Mouse (Mus musculus) brain, adult 2 months (tissue): ENCODE measurements around the gene Cavin1.

Experiments
- DNase-seq: peaks from one replicate; pipeline ENCODE4 v3.0.0; 2011; ENCODE audit warnings: low read depth, low spot score

Gene Cavin1

DNA sequence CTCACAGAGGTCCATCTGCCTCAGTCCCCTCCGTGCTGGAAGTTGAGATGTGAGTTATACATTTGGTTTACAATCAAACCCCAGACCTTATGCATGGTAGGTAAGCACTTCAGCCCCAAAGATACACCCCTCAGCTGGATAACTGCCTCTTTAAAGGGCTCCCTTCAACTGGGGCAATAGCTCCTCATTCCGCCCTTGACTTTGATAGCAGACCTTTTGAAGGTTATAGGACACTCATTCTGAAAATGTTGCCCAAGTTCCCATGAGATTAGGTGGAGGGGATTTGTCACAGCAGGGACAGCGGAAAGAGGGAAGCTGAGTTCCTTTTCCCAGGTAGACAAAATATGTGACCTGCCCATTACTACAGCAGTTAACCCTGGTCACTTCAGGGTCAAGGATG is 10.5 kb upstream of the Cavin1 start:
- no peak for DNase-seq

DNA sequence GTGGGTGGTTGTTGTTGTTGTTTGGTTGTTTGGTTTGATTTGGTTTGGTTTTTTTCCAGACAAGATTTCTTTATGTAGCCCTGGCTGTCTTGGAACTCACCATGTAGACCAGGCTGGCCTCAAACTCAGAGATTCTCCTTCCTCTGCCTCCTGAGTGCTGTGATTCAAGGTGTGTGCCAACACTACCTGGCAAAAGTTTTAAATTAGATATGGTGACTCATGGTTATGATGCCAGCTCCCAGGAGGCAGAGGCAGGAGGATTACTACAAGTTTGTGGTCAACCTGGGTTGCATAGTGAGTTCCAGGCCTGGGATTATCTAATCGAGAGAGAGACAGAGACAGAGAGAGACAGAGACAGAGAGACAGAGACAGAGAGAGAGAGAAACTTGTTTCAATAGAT is 9.8 kb upstream of the Cavin1 start:
- no peak for DNase-seq

DNA sequence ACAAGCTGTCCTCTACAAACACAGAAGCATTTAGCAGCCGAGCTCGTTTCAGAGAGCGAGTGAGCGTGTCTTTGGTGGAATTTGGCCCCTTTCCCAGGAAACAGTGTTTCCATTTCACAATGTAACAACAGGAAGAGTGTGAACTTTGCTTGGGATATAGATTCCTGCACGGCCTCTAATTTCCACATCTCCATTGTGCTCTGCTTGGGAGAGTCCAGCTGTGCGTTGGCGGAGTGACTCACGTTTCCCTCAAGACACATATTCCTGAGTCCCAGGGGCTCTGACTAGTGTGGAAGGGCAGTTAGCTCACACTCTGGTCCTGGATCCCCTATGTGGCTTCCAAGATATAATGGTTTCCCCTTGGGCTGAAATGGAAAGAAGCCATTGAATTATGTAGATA is 9.2 kb upstream of the Cavin1 start:
- peak; percentile 70 for DNase-seq

DNA sequence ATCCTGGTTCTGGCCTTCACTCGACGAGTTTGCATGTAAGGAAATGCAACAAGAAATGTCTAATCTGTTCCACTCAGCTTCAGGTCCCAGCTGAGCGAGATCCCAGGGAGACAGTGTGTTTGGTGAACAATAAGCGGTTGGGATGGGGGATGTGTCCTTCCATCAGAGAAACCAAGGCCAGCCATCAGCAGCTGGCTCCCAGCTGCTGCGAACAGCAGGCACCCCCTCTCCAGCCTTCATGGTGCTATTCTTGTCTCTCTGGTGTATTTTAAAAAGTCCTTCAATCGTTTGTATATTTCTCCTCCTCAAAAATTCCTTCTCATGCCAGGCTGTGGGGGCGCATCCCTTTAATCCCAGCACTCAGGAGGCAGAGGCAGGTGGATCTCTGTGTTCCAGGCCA is 4.6 kb upstream of the Cavin1 start:
- peak; percentile 25 for DNase-seq

DNA sequence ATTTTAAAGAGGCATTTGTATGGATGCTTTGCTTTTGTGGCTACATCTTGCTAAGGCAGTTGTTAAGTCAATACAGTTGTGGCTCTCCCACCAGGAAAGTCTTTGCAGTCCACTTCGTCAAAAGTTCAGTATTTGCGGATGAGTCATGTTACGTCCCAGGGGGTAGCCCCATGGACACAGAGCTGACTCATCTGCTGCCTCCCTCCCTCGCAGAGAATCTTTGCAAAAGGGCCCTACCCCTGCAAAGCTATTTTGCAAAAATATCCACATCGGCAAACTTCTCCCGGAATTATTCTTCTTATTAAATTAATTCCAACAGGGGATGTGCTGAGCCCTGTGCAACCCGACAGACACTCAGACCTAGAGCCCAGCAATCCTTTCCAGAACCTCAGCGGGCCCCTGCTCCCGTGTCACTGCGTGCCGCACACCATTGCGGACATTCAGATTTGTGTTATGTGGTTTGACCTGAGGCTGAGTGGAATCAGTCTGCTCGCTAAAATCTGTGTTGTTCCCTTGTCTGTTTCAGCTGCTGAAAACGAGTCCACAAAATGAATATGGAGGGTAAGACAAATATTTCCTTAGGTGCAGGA is 3.8 kb upstream of the Cavin1 start:
- DNase-seq: peak; percentile 56

DNA sequence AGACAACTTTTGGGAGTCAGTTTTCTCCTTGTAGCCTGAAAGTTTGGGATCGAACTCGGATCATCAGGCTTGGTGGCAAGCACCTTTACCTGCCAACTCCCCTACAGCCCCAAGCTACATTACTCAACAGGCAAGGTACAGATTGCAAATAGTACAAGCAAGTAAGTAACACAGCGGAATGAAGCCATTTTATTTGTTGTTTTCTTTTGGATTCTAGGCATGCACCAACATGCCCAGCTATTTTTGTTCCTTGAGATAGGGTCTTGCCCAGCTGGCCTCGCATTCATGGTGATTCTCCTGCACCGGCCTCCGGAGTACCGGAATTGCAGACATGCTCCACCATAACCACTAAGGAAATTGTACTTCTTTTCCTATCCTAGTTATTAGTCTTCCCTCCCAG is 2.6 kb upstream of the Cavin1 start:
- DNase-seq: no peak

DNA sequence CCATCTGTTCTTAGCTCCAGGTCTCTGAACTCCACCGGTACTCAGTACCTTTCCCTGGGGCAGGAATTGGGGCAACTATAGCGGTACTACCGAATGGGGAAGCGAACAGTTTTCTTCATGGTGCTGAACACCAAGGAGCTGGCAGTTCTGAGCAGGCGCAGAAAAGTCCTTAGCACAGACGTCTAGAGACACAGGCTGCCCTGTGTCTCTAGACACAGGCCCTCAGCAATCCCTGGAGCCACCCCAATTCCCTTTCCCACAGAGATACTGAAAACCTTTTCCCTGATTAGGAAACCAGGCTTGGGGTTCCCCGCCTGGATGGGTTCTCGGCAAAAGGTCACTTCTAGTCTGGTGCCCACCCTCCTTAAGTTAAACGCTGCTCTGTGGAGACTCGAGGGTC is 768 bp upstream of the Cavin1 start:
- DNase-seq: no peak

DNA sequence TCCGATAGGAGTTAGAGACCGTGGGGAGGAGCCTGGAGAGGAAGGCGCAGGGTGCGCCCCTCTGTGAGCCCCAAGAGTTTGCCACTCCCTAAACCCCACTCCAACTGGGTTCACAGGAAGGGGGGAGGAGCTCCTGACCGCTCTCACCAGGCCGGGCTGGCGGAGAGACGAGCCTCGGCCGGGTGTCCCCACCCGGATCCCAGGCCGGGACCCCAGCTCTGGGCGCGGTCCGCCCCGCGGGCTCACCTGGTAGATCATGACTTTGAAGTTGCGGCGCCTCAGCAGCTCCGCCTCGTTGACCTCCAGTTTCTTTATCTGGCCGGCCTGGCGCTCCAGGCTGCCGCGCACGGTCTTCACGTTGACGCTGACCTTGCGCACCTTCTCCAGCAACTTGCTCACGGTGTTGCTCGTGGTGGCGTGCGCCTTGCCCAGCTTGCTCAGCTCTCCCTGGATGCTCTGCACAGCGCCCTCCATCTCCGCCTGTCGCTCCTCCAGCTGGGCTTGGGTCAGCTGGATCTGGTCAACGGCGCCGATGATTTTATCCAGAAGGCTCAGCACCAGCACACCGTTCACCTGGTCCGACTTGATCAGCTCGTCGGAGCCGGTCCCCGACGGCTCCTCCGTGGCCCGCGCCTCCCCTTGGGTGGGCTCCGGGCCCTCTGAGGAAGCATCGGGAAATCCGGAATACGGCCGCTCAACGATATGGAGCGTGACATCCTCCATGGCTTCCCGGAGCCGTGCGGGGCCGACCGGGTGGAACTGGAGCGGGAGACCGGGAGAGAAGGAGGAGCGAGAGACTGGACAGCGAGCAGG is 737 bp downstream of the Cavin1 start:
- DNase-seq: no peak

DNA sequence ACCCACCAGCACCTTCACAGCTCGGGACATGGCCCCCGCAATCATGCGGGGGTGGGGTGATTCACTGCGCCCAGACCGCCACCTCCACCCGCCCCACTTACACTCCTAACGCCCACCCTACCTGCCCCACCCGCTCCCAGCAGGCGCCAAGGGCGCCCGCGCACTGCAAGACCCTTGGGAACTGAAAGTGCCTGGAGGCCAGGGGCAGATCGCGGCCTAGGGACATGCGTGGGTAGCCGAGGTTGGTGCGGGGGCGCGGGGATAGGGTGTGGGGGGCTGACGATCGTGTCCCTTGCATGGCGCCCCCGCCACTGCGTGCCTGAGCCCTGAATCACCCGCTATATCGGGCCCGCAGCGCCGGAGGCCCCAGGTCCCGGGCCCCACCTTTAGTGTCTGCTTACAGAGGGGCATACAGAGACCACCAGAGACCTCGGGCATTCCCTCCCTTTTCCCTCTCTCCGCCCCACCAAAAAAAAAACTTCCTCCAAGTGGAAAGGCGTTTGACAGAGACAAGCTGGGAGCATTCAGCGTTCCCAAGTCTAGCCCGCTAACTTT is 1.4 kb downstream of the Cavin1 start:
- no peak for DNase-seq

DNA sequence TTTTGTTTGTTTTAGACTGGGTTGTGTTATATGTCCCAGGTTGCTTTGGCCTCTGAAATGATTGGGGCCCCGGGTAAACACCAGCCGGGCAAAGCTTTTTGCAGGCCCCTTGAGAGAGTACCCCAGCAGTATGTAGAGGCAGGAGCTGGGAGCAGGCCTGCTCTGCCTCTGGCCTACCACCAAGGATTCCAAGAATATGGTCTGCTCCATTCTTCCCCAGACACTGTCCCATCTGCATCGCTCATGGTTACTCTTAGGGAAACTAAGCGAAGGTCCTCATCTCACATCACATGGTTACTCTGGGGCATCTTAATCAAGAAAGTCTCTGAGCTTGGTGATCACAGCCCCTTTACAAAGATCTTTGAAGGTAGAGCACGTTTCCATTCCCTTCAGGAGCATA is 2.2 kb downstream of the Cavin1 start:
- DNase-seq: no peak

DNA sequence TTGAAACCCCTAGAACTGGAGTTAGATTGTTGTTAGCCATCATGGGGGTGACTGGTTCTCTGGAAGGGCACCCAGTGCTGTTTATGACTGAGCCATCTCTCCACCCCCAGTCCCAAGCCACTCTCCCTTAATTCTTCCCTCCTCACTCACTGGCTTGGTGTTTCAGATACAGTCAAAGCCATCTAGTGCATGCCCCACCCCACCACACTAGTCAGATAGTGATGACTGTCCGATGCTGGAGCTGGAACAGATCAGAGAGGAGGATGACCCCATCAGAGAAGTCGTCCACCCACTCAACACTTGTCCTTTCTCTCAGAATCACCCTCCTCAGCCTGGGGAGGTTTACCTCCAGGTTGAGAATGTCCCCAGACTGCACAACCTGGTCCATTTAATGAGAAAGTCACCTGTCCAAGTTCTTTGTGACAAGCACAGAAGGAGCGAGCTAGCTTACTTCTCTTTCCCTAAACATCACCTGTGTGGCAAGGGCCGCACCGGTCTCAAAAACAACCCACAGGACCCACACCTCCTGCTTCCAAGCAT is 2.7 kb downstream of the Cavin1 start:
- DNase-seq: no peak

DNA sequence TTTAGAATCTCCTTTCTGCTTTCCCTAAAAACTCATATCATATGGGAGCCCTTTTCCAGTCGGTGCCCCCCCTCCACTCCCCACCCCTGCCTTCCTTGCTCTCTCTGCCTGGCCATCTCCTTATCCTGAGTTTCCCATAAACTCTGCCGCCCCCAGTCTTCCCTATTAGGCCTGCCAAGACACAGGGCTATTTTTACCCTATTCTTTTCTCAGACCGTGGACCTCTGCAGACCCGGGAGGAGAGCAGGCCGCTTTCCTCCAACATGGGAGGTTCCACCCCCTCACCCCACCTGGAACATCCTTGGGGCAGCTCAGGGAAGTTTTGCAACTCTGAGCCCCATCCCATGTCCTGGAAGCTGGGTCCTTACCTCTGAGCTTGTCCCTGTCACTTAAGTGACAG is 3.3 kb downstream of the Cavin1 start:
- DNase-seq: no peak

DNA sequence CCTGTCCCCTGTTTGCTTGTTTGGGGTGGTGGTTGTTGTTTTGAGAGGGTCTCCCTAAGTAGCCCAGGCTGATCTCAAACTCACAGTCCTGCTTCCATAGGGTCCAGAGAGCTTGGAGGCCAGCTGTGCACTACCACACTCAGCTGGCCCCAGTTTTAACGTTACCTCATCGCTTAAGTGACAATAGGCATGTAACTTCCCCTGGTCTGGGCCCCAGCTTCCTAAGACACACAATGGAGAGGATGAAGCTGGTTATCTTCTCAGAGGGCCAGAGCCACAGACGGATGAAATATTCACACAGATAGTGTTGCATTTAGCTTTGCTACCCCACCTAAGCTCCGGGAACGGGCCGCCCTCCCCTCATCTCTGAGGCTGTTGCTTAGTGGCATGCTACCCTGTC is 4.9 kb downstream of the Cavin1 start:
- DNase-seq: no peak

DNA sequence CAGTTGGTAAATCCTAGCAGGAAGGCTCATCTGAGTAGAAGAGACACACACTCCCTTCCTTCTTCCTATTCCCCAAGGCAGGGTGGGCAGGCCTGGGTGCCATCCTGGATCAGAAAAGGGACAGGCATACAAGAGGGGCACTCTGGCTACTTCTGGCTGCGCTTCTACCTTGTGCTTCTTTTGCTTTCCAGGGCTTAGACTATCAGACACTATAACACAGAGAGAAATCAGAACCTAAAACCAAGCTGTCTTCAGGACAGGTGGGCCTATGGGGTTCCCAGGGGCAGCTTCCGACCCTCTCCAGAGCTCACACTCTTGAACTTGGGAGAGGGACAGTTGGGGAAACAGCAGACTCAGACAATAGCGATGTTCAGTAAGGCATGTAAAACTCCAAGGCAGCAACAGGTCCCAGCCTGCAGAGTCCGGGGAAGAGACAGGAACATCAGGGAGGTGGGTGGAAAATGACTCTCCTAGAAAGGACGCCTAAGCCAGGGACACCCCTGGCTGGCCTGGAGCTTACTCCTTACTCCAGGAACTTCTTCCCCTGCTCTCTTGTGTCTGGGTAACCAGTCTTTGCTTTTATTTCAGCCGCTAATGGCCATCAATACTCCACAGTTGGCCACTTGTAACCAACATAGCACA is 5.7 kb downstream of the Cavin1 start:
- DNase-seq: no peak

DNA sequence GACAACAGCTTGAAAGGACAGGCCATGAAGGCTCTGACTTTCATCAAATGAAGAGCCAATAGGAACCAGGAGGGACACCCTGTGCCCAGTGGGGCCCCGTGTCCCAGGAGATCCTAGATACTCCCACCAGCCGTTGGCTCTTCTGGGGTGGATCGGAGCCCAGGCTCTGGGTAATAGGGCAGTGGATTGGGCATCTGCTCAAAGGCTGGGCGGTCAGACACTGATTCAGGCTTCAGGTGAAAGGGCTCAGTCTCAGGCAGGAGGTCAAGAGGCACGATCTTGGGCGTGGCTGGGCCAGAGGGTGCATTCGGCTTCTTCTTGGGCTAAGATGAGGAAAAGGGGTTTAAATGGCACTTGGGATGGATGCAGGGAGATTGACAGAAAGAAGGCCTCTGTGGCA is 6.5 kb downstream of the Cavin1 start:
- no peak for DNase-seq

DNA sequence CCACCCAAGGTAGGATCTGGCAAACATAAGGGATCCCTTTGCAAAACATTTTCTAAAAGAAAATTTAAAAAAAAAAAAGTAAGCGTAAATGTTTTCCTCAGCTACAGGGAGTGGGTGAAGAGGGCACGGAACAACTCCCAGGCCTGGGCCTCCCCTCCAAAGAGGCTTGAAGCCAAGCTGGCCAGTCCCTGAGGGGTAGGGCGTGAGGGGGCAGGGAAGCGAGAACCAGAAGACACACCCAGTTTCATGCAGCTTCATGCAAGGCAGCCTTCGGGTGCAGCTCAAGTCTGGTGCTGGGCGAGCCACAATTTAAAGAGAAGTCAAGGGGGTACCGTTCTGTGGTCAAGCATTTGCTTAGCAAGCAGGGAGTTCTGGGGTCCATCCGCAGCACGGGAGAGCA is 7.0 kb downstream of the Cavin1 start:
- DNase-seq: no peak

DNA sequence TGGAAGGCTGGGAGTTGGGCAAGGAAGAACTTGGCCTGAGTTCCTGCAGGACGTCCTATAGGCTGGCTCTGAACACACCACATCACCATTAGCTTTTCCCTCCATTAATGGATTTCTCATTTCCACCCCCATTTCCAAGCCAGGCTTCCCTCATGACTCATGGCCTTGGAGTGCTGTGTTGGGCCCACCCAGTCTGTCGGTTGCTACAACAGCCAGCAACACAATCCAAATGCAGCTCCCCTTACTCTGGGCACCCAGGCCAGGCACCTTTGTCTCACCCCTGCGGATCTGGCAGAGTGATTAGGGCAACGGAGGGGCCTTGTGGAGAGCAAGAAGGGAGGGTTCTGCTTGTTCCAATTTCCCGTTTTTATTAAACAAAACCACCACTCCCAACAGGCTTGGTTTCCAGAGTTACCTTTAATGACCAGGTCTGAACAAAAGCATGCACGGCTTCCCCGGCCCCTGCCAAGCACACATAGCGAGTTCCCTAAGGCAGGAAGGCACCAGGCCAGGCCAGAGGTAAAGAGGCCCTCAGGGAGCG is 8.2 kb downstream of the Cavin1 start:
- DNase-seq: peak; percentile 27

DNA sequence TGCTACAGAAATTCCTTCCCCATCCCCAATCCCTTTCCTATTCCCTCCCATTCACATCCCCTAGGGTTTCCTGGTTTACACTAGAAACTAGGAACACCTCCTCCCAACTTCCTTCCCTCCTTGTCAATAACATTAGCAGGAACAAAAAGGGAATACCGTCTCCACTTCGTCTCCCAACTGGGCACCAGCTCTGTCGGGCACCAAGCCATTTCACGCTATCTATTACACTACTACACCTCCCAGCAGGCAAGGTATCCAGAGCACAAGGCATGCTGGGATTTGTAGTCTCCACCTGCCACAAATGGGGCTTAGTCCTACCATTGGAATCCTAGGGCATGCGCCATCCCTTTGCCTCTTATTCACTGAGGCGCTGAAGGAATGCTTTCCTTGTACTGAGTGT is 10.1 kb downstream of the Cavin1 start:
- DNase-seq: peak; percentile 78

DNA sequence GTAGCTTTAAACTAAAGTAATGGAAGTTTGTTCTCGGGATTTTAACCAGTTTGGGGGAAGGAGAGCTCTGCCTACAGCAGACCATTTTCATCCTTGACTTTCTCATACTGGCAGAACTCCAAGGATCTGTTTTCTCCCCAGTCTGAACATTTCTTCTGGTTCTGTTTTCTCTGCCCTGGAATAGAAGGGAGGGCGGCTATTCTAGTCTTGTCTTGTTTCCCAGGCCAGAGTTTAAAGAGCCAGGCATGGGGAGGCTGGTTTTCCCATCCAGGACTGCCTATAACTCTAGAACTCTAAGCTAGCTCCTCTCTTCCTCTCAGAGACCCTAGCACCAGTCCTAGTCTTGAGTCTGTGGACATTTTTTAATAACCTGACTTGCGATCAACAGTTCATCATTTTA is 10.9 kb downstream of the Cavin1 start:
- no peak for DNase-seq

DNA sequence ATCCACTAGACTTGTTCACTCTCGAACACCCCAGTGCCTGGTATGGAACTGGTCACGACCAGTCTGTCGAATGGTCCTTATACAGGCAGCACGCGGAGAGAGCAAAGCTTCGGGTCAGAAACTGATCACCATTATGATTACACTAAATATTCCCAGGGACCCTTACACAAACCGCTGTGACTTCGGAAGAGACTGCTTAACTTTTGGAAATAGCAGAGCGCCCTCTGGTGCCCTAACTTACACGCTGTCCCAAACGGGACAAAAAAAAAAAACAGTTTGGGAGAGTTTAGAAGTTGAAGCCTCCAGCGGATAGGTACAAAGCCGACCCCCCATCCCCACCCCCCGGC is 11.2 kb downstream of the Cavin1 start:
- peak; percentile 79 for DNase-seq

DNA sequence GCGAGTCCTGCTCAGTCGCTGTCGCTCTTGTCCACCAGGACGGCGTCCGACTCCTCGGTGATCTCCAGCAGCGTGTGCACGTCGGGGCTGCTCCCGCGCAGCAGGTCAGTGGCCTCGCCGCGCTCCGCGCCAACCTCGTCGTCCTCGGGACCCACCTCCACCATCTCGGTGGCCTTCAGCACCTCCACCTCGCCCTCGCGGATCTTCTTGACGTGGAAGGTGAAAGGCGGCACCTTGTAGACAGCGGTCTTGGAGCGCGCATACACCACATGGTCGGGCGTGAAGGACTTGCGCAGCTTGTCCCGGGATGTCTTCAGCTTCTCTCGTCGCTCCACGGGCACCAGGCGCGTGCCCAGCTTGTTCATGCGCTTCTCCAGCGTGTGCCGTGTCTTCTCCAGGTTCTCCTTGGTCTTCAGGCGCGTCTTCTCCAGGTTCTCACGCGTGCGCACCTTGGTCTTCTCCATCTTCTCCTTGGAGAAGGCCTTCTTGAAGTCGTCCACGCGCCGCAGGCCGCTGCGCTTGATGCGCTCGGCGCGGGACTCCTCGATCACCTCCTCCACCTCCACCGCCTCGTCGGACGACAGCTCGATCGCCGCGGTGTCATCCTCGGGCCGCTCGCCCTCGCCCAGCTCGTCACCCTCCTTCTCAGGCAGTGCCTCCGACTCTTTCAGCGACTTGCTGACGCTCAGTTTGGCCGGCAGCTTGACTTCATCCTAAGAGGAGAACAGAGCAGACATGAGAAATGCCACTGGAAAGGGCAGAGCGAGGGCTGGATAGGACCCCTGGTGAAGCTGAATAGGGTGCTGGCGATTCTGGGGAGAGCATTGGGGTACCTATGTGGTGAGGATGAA is 11.8 kb downstream of the Cavin1 start:
- no peak for DNase-seq
